Mouse (Mus musculus) liver, embryonic 14.5 days (tissue): Measurements from ENCODE around the gene Ecsit.

Source experiments
- CTCF ChIP-seq: IDR thresholded peaks from 2 replicates; pipeline ENCODE4 v1.5.1; 2016; ENCODE audit warnings: antibody characterized with exemption, low read depth, control low read depth
- EP300 ChIP-seq: IDR thresholded peaks from 2 replicates; pipeline ENCODE4 v1.6.1; 2016; ENCODE audit warnings: antibody characterized with exemption, low read depth

DNA sequence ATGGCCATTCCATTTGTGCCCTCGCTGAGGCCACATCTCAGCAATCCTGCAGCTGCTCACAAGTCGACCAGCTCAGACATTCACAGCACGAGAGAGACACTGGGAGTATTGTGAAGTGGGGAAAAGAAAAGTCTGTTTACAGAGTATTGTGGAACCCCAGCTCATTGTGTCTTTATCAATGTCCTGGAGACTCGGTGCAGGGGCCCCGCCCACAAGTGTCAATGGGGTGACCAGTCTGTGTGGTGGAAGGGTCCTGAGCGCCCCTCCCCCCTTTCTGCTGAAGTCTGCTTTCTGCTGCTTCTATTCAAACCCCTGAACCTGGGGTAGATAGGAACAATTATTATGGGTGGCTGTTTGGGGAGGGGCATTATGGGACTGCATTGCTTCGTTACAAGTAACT, 56.8 kb downstream of the Ecsit start:
- TF ChIP-seq CTCF (no peak), EP300 (no peak)
